Mouse (Mus musculus) heart, embryonic 16.5 days (tissue): ENCODE results near the gene Kcnh2. TPM values are rescaled to one million over a fixed set of nuclear protein-coding genes. Genes with fewer than 3 reads are reported as not detected.
"Not testable (repeated sequence)": the region's sequence is repeated elsewhere in the genome, so short reads cannot be mapped to it uniquely, and the experiment has no call there.

ENCODE experiments used
- ATAC-seq: fragments of 200-750 bp; cut with Nextera tagmentation; replicated peaks from 2 replicates; pipeline ENCODE4 v1.8.0; 2017; ENCODE audit warnings: moderate number of reproducible peaks; ENCODE audit not compliant: insufficient read depth, low FRiP score; ENCODE audit errors: extremely low read depth
- H3K27ac ChIP-seq: fragments of 300-500 bp; sonication (generic); 2 replicates; pipeline ENCODE4 v1.5.1; 2014; ENCODE audit warnings: mild to moderate bottlenecking, low read length, control low read depth, moderate library complexity
- H3K27me3 ChIP-seq: fragments of 300-500 bp; sonication (generic); 2 replicates; pipeline ENCODE4 v1.6.1; 2014; ENCODE audit warnings: low read length, mixed read lengths; ENCODE audit not compliant: control insufficient read depth, insufficient read depth
- H3K36me3 ChIP-seq: fragments of 300-500 bp; sonication (generic); 2 replicates; pipeline ENCODE4 v1.6.1; 2014; ENCODE audit not compliant: control insufficient read depth, insufficient read depth
- H3K4me1 ChIP-seq: fragments of 300-500 bp; sonication (generic); 2 replicates; pipeline ENCODE4 v1.6.1; 2014; ENCODE audit warnings: low read length, mixed read lengths; ENCODE audit not compliant: control insufficient read depth, insufficient read depth
- H3K4me2 ChIP-seq: fragments of 300-500 bp; sonication (generic); 2 replicates; pipeline ENCODE4 v1.6.1; 2014; ENCODE audit warnings: low read depth, mild to moderate bottlenecking, control low read depth, low read length
- H3K4me3 ChIP-seq: fragments of 300-500 bp; sonication (generic); 2 replicates; pipeline ENCODE4 v1.5.1; 2014; ENCODE audit warnings: mild to moderate bottlenecking, control low read depth, low read length
- H3K9ac ChIP-seq: fragments of 300-500 bp; sonication (generic); 2 replicates; pipeline ENCODE4 v1.6.1; 2014; ENCODE audit warnings: low read length, control low read depth
- H3K9me3 ChIP-seq: fragments of 300-500 bp; sonication (generic); replicated peaks from 2 replicates; pipeline ENCODE4 v1.6.1; 2016; ENCODE audit warnings: low read length; ENCODE audit not compliant: control insufficient read depth
- WGBS: fragments of 180-500 bp; shearing (Covaris S2); extraction: QIAGEN DNeasy Blood & Tissue Kit; methylation state at CpG from one replicate; pipeline ENCODE4 v1.1.7; 2014; 5-methylcytosine and 5-hydroxymethylcytosine counted together
- polyA plus RNA-seq: library from polyadenylated mRNA; unstranded; fragments of >200 nt; fragmentation: Nextera tagmentation; extraction: Ambion mirVana; gene quantifications from 2 replicates; pipeline ENCODE4 v1.2.1, GENCODE M21; 2015

Gene Kcnh2
- polyA plus RNA-seq: 18.0 and 25.2 TPM in 2 replicates

DNA sequence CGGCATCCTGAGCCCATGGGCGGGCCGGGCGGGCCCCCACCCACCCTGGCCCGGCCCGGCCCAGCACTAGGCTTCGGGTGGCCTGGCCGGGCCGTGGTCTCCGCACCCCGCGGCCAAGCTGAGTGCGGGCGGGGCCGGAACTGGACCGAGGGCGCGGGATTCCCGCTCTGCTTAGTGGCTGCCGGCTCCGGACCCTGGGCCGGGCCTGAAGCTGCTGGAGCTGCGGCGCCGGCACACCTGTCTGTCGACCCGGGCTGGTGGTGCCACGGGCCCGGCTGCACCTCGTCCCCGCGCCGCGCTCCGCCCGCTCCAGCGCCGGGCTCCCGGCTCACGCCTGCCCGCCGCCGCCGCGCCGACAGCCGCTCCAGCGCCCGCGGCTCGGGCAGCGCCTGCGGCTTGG is at the start of gene Kcnh2:
Gene Kcnh2 (minus strand): TSS at position 327 of the 400 bp plus-strand sequence.
- WGBS: under 1% methylated on average over 38 of the region's 53 CpGs
- Histone ChIP-seq H3K9me3 (no peaks in the 10 kb centered on the region), H3K4me2 (peak within 1 kb of the TSS; percentile 87), H3K27me3 (no peaks in the 10 kb centered on the region), H3K4me3 (peak within 1 kb of the TSS; percentile 84), H3K4me1 (peaks cover 41% of the 10 kb centered on the region), H3K36me3 (no peaks in the 10 kb centered on the region), H3K9ac (peak within 1 kb of the TSS; percentile 98), H3K27ac (peak within 1 kb of the TSS; percentile 98)
- peak; percentile 1 for ATAC-seq

DNA sequence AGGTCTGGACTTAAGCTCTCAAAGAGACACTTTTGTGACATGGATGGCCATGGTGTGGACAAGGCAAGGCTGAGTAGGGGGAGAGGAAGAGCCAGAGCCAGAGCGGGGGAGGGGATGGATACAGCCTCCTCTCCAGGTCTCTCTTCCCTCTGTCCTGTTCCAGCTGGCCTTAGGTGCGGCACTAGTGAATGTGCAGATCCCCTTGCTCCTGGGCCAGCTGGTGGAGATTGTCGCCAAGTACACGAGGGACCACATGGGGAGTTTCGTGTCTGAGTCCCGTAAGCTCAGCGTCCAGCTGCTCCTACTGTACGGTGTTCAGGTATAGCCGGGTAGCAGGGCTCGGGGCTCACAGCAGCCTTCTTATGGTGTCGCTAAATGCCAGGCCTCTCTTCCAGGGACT is 49.0 kb upstream of the Kcnh2 start:
- Histone ChIP-seq H3K4me2 (no peak overlapping the region), H3K9ac (no peak overlapping the region), H3K27me3 (no peaks in the 10 kb centered on the region), H3K27ac (no peak overlapping the region), H3K4me3 (no peak overlapping the region), H3K4me1 (peaks cover 5% of the 10 kb centered on the region; the same call in 1 of the 2 replicates), H3K36me3 (peaks cover 13% of the 10 kb centered on the region), H3K9me3 (no peaks in the 10 kb centered on the region)
- ATAC-seq: no peak
- 87% methylated on average over 11 of the region's 11 CpGs for WGBS

DNA sequence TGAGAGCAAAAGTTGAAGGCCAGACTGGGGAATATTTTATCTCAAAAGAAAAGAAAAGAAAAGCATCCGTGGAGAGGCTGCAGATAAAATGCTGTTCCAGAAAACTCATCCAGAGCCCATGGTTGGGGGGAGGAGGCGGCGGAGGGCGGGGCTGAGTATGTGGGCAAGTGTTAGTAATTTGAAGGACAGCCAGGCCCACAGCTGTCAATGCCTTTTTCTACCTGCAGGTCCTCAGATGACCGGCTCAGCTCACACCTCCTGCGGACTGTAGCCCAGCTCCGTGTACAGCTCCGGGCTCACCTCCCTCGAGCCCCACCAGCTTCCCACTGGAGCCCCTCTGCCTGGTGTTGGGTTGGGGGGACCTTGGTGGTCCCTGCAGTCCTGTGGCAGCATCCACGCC is 48.3 kb upstream of the Kcnh2 start:
- WGBS: 73% methylated on average over 10 of the region's 10 CpGs
- ATAC-seq: no peak
- Histone ChIP-seq H3K9ac (no peak overlapping the region), H3K4me2 (no peak overlapping the region), H3K4me3 (no peak overlapping the region), H3K27ac (no peak overlapping the region), H3K36me3 (peaks cover 13% of the 10 kb centered on the region), H3K4me1 (peaks cover 11% of the 10 kb centered on the region), H3K27me3 (no peaks in the 10 kb centered on the region), H3K9me3 (no peaks in the 10 kb centered on the region)

DNA sequence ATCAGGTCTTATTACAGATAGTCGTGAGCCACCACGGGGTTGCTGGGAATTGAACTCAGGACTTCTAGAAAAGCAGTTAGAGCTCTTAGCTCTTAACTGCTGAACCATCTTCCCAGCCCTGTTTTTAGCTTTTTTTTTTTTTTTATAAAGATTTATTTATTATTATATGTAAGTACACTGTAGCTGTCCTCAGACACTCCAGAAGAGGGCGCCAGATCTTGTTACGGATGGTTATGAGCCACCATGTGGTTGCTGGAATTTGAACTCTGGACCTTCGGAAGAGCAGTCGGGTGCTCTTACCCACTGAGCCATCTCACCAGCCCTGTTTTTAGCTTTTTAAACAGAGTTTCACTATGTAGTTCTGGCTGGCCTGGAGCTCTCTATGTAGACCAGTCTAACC is 44.9 kb upstream of the Kcnh2 start:
- not testable (repeated sequence) for H3K4me2 ChIP-seq, H3K36me3 ChIP-seq, H3K27me3 ChIP-seq, H3K27ac ChIP-seq, ATAC-seq, H3K4me3 ChIP-seq, H3K9ac ChIP-seq, H3K9me3 ChIP-seq
- WGBS: 91% methylated on average over 6 of the region's 6 CpGs
- H3K4me1 ChIP-seq: peaks cover 12% of the 10 kb centered on the region

- H3K4me3 ChIP-seq: peak overlapping the region; percentile 52
- H3K36me3 ChIP-seq: peaks cover 3% of the 10 kb centered on the region; the same call in 1 of the 2 replicates
- H3K27ac ChIP-seq: peak overlapping the region; percentile 75
- no peaks in the 10 kb centered on the region for H3K27me3 ChIP-seq
- peaks cover 17% of the 10 kb centered on the region for H3K4me1 ChIP-seq
- H3K4me2 ChIP-seq: peak overlapping the region; percentile 64
- peak overlapping the region; percentile 55 for H3K9ac ChIP-seq
- no peaks in the 10 kb centered on the region for H3K9me3 ChIP-seq
- ATAC-seq: peak; percentile 96
- 1% methylated on average over 36 of the region's 36 CpGs for WGBS
Measured at GRCm38 (mm10) chr5:24394165-24394894, 42.9 kb upstream of the Kcnh2 start.

DNA sequence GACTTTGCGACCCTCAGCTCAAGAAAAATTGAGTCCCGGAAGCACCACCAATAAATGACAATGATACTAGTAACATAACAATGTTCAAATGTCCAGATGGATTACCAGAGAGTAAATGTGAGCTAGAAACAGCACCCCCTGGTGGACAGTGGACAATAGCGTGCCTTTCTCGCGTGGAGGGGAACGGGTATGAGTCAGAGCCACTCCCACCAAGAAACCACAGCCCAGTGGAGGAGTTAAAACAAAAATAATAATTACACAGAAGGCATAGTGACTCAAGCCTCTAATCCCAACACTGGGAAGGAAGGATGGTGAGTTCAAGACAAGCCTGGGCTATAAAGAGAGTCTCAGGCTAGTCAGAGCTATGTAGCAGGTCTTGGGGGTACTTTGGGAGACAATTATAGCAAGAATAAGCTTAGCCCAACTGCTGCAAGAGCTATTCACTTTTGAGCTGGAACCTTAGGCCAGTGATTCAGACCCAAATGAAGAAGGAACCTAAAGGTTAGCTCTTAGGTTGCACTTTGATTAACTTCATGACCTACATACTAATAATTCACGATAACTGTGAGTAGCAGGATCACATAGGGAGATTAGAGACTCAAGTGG is 42.1 kb upstream of the Kcnh2 start, which contains the start of gene Abcb8:
Gene Abcb8 (plus strand): TSS at position 272 of the 606 bp plus-strand sequence.
- H3K4me3 ChIP-seq: peak within 1 kb of the TSS; percentile 52
- H3K4me2 ChIP-seq: peak within 1 kb of the TSS; percentile 64
- peak within 1 kb of the TSS; percentile 55 for H3K9ac ChIP-seq
- H3K27me3 ChIP-seq: no peaks in the 10 kb centered on the region
- H3K4me1 ChIP-seq: peaks cover 22% of the 10 kb centered on the region
- no peak for ATAC-seq
- peaks cover 3% of the 10 kb centered on the region; the same call in 1 of the 2 replicates for H3K36me3 ChIP-seq
- WGBS: 24% methylated on average over 7 of the region's 7 CpGs
- no peaks in the 10 kb centered on the region for H3K9me3 ChIP-seq
- H3K27ac ChIP-seq: peak within 1 kb of the TSS; percentile 75

- Histone ChIP-seq H3K9ac (no peak overlapping the region), H3K4me3 (no peak overlapping the region), H3K27me3 (no peaks in the 10 kb centered on the region), H3K9me3 (no peaks in the 10 kb centered on the region), H3K4me2 (no peak overlapping the region), H3K4me1 (peaks cover 26% of the 10 kb centered on the region), H3K36me3 (peaks cover 3% of the 10 kb centered on the region; the same call in 1 of the 2 replicates), H3K27ac (peak overlapping the region; percentile 16; the same call in 1 of the 2 replicates)
- WGBS: 66% methylated on average over 7 of the region's 7 CpGs
- ATAC-seq: no peak
Measured at GRCm38 (mm10) chr5:24392724-24393123, 41.3 kb upstream of the Kcnh2 start.

- H3K36me3 ChIP-seq: peaks cover 3% of the 10 kb centered on the region; the same call in 1 of the 2 replicates
- H3K9ac ChIP-seq: no peak within 1 kb of the TSS
- H3K4me2 ChIP-seq: no peak within 1 kb of the TSS
- no peaks in the 10 kb centered on the region for H3K27me3 ChIP-seq
- H3K4me3 ChIP-seq: no peak within 1 kb of the TSS
- peak within 1 kb of the TSS; percentile 16; the same call in 1 of the 2 replicates for H3K27ac ChIP-seq
- peaks cover 33% of the 10 kb centered on the region for H3K4me1 ChIP-seq
- 85% methylated on average over 7 of the region's 7 CpGs for WGBS
- H3K9me3 ChIP-seq: no peaks in the 10 kb centered on the region
- ATAC-seq: no peak
Measured at GRCm38 (mm10) chr5:24391864-24392263, 40.5 kb upstream of the Kcnh2 start, which contains the start of gene Atg9b. Gene Atg9b, minus strand, starts transcription at chr5:24392143.

- 82% methylated on average over 4 of the region's 4 CpGs for WGBS
- Histone ChIP-seq H3K4me3 (no peak overlapping the region), H3K4me2 (0 out of 2 replicates have a peak overlapping the region, but pooled peaks have one; percentile 7), H3K9me3 (no peaks in the 10 kb centered on the region), H3K4me1 (peaks cover 31% of the 10 kb centered on the region), H3K27ac (peak overlapping the region; percentile 25; the same call in 1 of the 2 replicates), H3K9ac (peak overlapping the region; percentile 14; the same call in 1 of the 2 replicates), H3K36me3 (no peaks in the 10 kb centered on the region), H3K27me3 (peaks cover 3% of the 10 kb centered on the region; the same call in 1 of the 2 replicates)
- no peak for ATAC-seq
Measured at GRCm38 (mm10) chr5:24389658-24390020, 38.2 kb upstream of the Kcnh2 start.
